Mouse (Mus musculus): ENCODE data around the gene R3hdm2.

Gene R3hdm2

GRCm38 (mm10) chr10:127519041-127519701, 139.0 kb downstream of the R3hdm2 start:
- DNase-seq (ENCODE audit: low spot score), result no peak

GRCm38 (mm10) chr10:127519903-127520713, 140.0 kb downstream of the R3hdm2 start:
- no peak for DNase-seq (ENCODE audit: low spot score)

- peak; percentile 50 for DNase-seq (ENCODE audit: low spot score)
Observed at GRCm38 (mm10) chr10:127520714-127521357, 140.7 kb downstream of the R3hdm2 start.

- peak; percentile 36 for DNase-seq (ENCODE audit: low spot score)
Observed at GRCm38 (mm10) chr10:127521611-127522080, 141.5 kb downstream of the R3hdm2 start.

- peak; percentile 90 for DNase-seq (ENCODE audit: low spot score)
Observed at GRCm38 (mm10) chr10:127522088-127522581, 142.0 kb downstream of the R3hdm2 start, which contains the start of gene Shmt2. TSS of gene Shmt2 (minus strand) at chr10:127522444.

- no peak for DNase-seq (ENCODE audit: low spot score)
Observed at GRCm38 (mm10) chr10:127524646-127525255, 144.6 kb downstream of the R3hdm2 start.

GRCm38 (mm10) chr10:127526048-127526447, 145.9 kb downstream of the R3hdm2 start:
- DNase-seq (ENCODE audit: low spot score), result no peak

GRCm38 (mm10) chr10:127526681-127527080, 146.6 kb downstream of the R3hdm2 start:
- DNase-seq (ENCODE audit: low spot score), result no peak

GRCm38 (mm10) chr10:127527481-127527880, 147.4 kb downstream of the R3hdm2 start:
- no peak for DNase-seq (ENCODE audit: low spot score)

GRCm38 (mm10) chr10:127530945-127531344, 150.8 kb downstream of the R3hdm2 start:
- DNase-seq (ENCODE audit: low spot score), result no peak

- no peak for DNase-seq (ENCODE audit: low spot score)
Observed at GRCm38 (mm10) chr10:127531548-127531947, 151.4 kb downstream of the R3hdm2 start.

- DNase-seq (ENCODE audit: low spot score), result peak; percentile 42
Observed at GRCm38 (mm10) chr10:127534036-127534928, 154.2 kb downstream of the R3hdm2 start, which contains the start of gene Nxph4. TSS of gene Nxph4 (minus strand) at chr10:127534559.

- DNase-seq (ENCODE audit: low spot score), result no peak
Observed at GRCm38 (mm10) chr10:127534929-127535384, 154.8 kb downstream of the R3hdm2 start.

GRCm38 (mm10) chr10:127536586-127537314, 156.6 kb downstream of the R3hdm2 start:
- no peak for DNase-seq (ENCODE audit: low spot score)

GRCm38 (mm10) chr10:127537854-127538583, 157.9 kb downstream of the R3hdm2 start:
- DNase-seq (ENCODE audit: low spot score), result peak; percentile 35

GRCm38 (mm10) chr10:127541510-127541909, 161.4 kb downstream of the R3hdm2 start:
- no peak for DNase-seq (ENCODE audit: low spot score)

- DNase-seq (ENCODE audit: low spot score), result no peak
Observed at GRCm38 (mm10) chr10:127542084-127542483, 162.0 kb downstream of the R3hdm2 start.

- no peak for DNase-seq (ENCODE audit: low spot score)
Observed at GRCm38 (mm10) chr10:127542720-127543119, 162.6 kb downstream of the R3hdm2 start.

GRCm38 (mm10) chr10:127543916-127544315, 163.8 kb downstream of the R3hdm2 start:
- DNase-seq (ENCODE audit: low spot score), result no peak

Data from yolk sac, embryonic 10.5 days (tissue).